Mouse (Mus musculus) left cerebral cortex, adult 8-10 months (tissue): Measurements from ENCODE around the gene 4930469K13Rik. TPM values are rescaled to one million over a fixed set of nuclear protein-coding genes. Genes with fewer than 3 reads are reported as not detected.

ENCODE experiments used
- DNase-seq, 2 experiments: peaks; one replicate each; pipeline ENCODE4 v3.0.0; 2022; ENCODE audit warnings: low spot score in 2 of 2
- total RNA-seq, 4 experiments: library from RNA; stranded (reverse); gene quantifications; 2 replicates each; pipeline ENCODE4 v1.2.4; 2022

4930469K13Rik gene
- total RNA-seq, 4 experiments from 2014 or later: not detected

DNA sequence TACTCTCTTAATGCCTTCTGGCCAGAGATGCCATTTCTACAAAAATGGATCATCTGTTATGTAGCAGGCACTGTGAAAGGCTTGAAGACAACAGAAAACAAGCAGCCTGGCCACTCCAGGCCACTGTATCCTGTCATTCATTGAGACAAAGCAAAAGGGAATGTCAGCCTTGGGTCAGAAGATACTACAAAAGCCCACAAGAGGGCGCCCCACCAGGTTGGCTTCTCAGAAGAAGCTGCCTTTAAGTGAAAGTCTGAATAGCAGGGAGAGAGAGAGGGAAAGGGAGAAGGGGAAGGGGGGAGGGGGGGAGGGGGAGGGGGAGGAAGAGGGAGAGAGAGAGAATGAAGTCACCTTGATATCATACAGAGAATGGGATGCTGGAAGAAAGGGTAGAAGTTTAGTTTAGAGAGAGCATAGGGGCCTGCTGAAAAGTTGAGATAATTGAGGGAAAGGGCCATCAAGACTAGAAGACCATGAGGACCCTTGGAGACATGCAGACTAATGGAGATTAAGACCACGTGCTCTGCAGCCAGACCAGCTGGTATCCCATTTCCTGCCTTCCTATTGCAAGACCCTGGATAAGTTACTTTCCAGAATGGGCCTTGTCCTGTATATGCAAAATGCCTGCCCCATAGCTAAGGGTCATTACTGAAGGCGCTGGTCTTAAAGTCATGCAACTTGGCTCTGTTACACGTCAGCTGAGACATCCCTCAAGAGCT is 154.1 kb downstream of the 4930469K13Rik start:
- no peak for DNase-seq

DNA sequence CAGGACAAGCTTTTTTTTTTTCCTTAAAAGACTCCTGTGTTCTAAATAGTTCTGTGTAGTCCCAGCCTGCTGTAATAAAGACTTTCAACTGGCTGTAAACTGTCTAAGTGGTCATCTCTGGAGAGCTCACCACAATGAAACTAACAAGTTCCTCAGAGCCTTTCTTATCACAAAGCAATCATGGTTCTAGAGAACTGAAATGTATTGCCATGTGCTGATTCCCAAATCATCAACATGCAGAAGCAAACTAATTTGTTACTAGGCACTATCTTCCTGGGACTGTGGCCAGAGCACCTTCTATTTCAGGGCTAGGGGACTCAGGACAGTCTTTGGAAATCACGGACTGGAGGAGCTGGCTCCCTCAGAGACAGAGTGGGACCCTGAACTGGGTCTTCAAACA is 154.8 kb downstream of the 4930469K13Rik start:
- no peak for DNase-seq

DNA sequence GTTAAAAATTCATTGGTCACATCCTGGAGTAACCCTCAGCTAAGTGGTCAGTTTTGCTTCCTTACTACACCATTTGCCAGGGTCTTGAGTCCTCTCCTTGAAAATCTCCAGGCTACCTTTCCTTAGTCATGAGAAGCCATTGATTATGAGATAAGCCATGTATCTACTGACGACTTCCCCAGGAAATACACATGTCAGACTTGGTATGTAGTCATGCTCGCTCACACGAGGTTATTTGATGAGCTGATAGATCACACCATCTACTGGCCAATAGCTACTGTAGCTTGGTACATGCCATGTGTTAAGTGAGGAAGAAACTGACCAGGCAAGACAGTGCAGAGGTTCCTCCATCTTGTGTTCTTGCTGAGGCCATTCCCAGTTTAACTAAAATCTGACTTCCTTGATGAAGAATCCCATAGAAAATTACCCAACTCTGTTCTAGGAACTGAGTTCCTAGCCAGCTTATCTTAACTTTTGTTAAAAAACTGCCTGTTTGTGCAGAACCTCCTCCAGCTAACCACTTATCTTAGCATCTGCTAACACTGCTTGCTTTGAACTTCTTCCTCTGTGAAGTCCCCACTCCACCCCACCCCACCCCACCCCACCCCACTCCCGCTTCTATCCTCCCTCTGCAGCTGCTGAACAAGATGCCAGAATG is 158.8 kb downstream of the 4930469K13Rik start:
- DNase-seq: no peak

DNA sequence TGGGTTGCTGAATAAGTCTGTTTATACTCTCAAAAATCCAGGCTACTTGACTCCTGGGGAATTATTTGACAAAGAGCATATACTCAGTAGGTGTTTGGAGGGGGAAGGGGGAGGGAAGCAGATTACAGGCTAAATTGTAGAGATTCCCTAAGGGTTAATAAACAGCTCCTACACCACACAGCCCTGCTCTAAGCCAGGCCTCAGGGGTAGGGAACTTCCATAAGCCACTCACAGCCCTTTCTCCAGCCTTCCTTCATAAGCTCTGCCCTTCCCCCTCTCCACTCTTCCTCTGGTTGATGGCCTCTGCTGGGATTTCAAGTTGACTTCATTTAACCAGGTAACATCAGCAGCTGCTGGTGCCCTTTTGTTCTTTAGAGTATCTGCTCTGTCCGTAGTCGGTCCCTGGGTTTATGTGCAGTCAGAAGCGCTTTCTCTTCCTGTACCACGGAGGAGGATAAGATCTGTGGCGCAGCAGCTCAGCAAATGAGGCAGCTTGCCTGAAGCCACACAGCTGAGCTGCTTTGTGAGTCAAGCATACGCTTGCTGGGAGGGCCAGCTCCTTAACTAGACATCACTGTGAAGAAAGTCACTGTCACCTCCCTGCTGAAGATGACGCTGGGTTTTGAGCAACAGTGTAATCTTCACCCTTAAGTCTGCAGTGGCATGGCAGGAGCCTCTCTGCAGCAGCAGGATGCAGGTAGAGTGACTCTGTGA is 159.6 kb downstream of the 4930469K13Rik start:
- no peak for DNase-seq

DNA sequence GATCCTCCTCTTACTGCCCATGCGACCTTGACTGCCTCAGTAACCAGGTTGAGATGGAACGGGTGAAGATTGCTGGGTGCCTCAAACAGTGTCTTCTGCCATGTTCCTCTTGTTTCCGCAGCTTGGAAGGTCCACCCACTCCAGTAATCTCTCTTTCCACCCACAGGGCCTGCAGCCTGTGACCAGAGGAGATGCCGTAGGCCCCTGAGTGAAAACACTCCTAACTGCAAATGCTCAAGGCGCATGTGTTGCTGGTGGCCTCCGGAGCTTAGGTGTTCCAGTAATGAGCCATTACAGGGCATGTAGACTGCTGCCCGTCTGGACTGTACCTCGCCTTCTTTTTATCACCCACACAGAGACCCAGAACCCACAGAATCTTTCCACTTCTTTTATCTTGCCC is 160.7 kb downstream of the 4930469K13Rik start:
- no peak for DNase-seq

DNA sequence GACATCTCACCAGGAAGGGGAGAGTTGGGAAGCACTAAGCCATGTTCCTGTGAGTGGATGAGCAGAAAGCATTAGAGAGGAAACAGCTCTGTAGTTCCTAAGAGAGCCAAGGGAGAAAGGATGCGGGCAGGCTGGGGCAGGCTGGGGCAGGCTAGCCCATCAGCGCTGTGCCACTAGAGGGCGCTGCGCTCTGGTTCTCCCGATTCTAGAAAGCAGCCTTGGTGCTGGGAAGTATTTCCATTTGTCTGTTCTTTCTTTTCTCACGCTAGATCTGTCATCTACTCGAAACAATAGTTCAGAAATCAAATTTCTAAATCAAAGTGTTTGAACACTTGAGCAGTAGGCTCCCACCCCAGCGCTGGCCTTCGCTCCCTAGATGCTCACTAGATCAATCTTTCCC is 164.1 kb downstream of the 4930469K13Rik start:
- DNase-seq: no peak

DNA sequence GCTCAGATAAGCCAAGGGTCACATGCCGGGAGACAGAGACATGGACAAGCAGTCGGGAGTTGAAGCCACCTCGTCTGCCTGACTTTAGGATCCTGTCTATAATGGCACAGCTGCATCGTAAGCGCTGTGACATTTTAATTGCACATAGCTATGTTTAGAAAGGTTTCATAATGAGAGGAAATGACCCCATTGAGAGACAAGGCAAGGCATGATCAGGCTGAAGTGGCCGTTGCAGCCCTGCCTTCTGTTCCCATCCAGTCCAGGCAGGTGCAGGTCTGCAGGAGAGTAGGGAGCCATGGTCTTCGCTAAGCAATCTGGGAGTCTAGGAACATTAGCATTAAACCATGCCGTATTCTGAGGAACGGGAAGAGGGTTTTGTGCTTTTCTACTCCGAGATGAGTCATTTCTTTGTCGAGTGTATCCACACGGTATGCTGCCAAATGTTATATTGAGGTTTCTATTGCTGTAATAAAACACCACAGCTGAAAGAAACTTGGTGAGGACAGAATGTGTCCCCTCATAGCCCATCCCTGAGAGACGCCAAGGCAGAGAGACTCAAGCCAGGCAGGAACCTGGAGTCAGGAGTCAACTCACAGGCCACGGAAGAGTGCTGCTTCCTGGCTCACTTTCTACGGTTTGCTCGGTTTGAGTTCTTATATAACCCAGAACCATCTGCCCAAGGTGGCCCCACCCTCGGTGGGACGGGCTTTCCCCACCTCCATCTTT is 165.8 kb downstream of the 4930469K13Rik start:
- no peak for DNase-seq

DNA sequence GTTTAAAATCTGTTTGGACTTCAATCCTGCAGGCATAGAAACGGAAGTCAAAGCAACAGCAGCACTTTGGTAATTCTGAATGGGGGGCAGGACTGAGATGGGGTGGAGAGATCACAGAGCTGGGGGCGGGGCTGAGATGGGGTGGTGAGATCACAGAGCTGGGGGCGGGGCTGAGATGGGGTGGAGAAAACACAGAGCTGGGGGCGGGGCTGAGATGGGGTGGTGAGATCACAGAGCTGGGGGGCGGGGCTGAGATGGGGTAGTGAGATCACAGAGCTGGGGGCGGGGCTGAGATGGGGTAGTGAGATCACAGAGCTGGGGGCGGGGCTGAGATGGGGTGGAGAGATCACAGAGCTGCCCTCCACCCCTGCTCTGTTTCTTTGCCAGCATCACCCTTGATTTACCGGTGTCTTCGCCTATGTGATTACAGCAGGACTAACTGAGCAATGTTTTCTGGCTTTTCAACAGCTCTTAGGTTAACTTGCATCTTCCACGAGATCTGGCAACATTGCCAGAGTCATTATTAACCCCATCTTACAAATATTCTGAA is 166.4 kb downstream of the 4930469K13Rik start:
- DNase-seq: no peak

DNA sequence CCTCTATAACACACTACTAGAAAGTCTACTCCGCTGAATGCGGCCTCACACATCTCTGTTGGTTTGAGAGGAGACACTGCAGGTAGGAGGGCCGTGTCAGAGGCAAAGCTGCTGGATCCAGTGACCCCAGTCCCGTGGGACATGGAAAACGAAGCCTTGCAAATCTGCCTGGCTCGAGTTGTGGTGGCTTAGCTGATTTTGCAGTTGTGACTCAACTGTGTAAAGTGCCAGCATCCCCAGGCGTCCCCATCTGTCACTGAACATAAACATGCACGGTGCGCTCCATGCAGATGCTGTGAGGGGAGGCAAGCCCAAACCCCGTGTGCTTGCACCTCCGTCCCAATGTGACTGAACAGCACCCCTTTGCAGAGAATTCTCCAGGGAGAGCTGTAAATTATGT is 168.9 kb downstream of the 4930469K13Rik start:
- DNase-seq: peak in 1 of 2 experiments; percentile 28

DNA sequence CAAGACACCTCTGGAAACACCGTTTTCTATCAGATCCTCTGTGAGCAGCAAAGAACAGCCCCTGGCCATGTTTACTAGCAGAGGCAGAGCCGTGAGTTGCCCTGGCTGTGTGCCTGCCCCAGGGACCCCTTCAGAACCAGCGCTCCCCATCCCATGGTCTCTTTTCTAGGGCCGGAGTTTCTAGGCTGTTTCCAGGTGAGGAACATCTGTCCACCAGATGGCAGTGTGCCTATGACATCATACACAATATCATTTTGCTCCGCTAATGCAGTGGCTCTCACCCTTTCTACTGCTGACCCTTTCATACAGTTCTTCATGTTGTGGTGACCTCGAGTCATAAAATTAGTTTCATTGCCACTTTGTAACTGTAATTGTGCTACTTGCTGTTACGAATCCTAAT is 169.7 kb downstream of the 4930469K13Rik start:
- no peak for DNase-seq

DNA sequence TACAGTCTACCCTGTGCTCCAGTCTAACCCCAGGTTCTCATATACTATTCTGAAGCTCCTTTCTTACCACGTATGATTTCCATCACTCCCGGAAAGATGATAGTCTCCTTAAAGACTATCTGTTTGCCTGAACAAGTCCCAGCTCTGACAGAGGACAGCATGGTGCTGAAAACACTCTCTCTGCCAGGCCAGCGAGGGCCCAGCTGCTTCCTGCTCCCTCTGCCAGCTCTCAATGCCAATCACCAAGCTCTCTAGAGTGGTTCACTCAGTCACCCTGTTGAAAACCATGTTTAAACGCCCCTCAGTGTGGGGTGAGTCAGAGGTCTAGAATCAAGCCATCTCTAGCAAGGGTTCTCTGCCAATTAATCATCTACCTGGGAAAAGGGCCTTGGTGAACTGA is 170.5 kb downstream of the 4930469K13Rik start:
- DNase-seq: no peak

DNA sequence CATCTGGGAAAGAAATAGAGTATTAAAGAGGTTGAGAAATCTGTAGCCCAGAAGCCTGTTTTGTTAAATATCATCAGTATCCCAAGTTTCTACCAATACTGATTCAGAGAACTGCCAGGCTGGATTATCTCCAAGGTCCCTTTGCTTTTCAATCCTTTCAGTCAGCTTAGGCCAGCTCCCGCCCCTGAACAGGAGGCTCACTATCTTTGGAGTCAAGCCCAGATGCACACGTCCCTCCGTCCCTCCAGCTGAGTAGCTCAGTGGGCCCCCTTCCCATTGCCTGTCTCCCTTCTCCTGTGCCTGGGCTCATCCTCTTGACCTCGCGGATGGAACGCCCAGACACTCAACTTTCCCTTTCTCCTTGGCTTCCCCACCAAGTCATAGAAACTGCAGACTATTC is 171.0 kb downstream of the 4930469K13Rik start:
- DNase-seq: no peak

DNA sequence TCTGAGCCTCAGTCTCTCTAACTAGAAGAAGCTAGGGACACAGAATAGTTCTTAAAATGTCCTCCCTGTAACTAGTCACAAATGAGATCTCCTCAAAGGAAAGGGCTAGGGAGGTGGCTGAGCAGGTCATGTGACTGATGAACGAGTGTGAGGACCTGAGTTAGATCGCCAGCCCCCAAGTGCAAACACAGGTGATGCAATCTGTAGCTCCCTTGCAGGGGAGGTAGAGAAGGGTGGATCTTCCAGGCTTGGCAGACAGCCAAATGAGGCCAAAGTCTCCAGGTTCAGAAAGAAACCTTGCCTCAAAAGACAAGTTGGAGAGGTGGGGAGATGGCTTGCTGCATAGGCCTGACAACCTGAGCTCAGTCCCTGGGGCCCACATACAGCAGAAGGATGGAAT is 171.8 kb downstream of the 4930469K13Rik start:
- no peak for DNase-seq

DNA sequence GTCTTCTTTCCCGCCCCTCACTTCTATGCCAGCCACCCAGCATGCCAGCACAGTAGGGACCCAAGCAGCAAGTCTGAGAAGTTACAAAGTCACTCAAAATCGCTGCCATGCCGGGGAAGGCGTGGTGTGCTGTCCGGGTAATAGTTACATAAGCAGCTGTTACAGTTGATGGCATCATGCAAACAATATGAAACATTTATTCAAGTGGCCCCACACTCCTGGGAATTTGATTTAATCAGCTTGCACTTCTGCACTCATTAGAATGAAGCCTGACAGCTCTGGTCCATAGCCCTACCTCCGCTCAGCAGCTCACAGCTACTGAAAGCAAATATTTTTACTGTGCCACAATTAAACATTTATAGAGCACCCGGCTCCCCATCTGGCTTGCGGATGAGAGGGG is 172.6 kb downstream of the 4930469K13Rik start:
- DNase-seq: no peak

Other genes with a start within 250 kb of the 4930469K13Rik start
- gene Kcnmb1, start 135.5 kb downstream of the 4930469K13Rik start, total RNA-seq: under 1 TPM; 0.35 to 0.66 (median 0.42) TPM
- gene Kcnip1, start 105.4 kb downstream of the 4930469K13Rik start, total RNA-seq: 10 to 100 TPM; 25.7 to 29.8 (median 29.5) TPM
- 1 to 10 TPM; 2.7 to 6.1 (median 4.5) TPM for gene Lcp2, start 51.6 kb downstream of the 4930469K13Rik start, total RNA-seq
- under 1 TPM in 1 of 4 experiments, not detected in 3; 0.30 TPM for gene Foxi1, start 109.5 kb upstream of the 4930469K13Rik start, total RNA-seq
- 1 to 10 TPM; 1.5 to 2.0 (median 1.6) TPM for gene Fam196b, start 216.3 kb upstream of the 4930469K13Rik start, total RNA-seq